Mouse (Mus musculus) frontal cortex, postnatal 14 days (tissue): ENCODE results near the gene Slc1a7.

Experiments used
- DNase-seq, 2 experiments: peaks; one replicate each; pipeline ENCODE4 v3.0.0; 2022; ENCODE audit warnings: low spot score in 2 of 2

Gene Slc1a7

GRCm38 (mm10) chr4:108051687-108052274 is 83.6 kb downstream of the Slc1a7 start:
- DNase-seq, result no peak

GRCm38 (mm10) chr4:108052673-108053072 is 84.5 kb downstream of the Slc1a7 start:
- DNase-seq, result no peak

GRCm38 (mm10) chr4:108055873-108056272 is 87.7 kb downstream of the Slc1a7 start:
- no peak for DNase-seq

GRCm38 (mm10) chr4:108057247-108057646 is 89.1 kb downstream of the Slc1a7 start:
- no peak for DNase-seq

- no peak for DNase-seq
These were observed 90.0 kb downstream of the Slc1a7 start for GRCm38 (mm10) chr4:108058166-108058565.

- DNase-seq, result peak in 1 of 2 experiments; percentile 23
These were observed 91.7 kb downstream of the Slc1a7 start for GRCm38 (mm10) chr4:108059601-108060379.

- no peak for DNase-seq
These were observed 92.6 kb downstream of the Slc1a7 start for GRCm38 (mm10) chr4:108060774-108061173.

GRCm38 (mm10) chr4:108062524-108062923 is 94.4 kb downstream of the Slc1a7 start:
- DNase-seq, result no peak
